Mouse (Mus musculus): ENCODE results near the gene Rps10. TPM values are rescaled to one million over a fixed set of nuclear protein-coding genes. Genes with fewer than 3 reads are reported as not detected.

The Rps10 gene
- total RNA-seq, 2 experiments from 2014 or later, result 476 to 516 TPM

DNA sequence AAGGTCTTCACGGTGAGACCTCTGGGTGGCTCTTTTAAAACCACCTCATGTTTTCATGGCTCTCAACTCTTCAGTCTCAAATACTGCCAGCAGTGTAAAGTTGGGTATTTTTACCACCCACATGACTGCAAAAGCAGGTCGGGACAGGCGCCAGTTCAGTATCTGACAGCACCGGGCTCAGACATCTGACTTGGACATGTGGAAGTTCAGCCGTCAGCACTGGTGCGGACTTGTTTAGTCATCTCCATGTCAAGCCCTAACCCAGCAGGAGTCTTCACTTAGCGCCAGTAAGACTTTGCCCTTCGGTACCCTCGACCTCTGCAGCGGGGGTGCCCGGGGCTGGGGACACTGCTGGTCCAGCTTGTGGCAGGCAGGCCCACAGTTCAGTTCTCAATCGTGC, 49.2 kb downstream of the Rps10 start:
- intact Hi-C loops (cut with DNase I), result loop anchor here (2.0 to 5.0 kb wide), 2 partner anchors 20 to 35 kb away; partner anchors contain the start of gene Nudt3

GRCm38 (mm10) chr17:27586661-27587060, 49.8 kb downstream of the Rps10 start:
- DNase-seq (ENCODE audit: low spot score), result no peak
- intact Hi-C loops (cut with DNase I), result loop anchor here (2.0 to 5.0 kb wide), 2 partner anchors 20 to 36 kb away; partner anchors contain the start of gene Nudt3

More for the DNA sequence above, 49.2 kb downstream of the Rps10 start:
- peak; percentile 25 for DNase-seq (ENCODE audit: low spot score)

DNA sequence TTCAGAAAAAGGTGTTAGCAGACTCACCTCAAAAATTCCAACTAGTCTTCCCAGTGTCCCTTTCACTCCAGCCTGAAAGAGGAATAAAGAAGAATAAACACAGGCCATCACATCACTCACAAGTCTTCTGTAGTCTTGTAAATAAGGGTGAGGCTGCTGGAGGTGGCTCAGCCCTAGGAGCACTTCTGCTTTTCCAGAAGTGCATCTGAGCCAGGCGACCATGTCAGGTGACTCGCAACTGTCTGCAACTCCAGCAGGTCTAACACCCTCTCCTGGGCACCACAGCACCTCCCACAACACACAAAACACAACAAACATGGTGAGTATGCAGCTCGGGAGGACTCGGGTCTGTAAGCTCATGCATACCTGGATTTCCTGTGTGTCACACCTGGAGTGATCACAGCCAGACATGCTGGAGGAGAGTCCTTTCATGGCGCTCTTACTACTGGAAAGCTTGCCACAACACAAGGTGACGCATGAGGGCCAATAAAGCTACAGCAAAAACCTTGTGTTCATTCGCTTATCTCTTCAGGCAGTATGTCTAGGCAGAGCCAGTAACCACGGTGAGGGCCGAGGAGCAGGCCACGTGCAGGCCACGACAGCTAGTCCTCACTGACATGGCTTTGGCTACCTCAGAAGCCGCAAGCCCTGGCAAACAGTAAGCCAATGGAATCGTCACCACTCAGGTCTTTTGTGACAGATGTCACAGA, 53.1 kb downstream of the Rps10 start:
- intact Hi-C loops (cut with DNase I), result no loop called here

More for the DNA sequence above, 53.1 kb downstream of the Rps10 start:
- DNase-seq (ENCODE audit: low spot score), result no peak

Other genes with a start within 250 kb of the Rps10 start
- gene Grm4, start 115.3 kb downstream of the Rps10 start, total RNA-seq (2021), result under 1 TPM; 0.11 to 0.44 TPM
- gene Hmga1, start 80.2 kb downstream of the Rps10 start, total RNA-seq (2021), result 10 to 100 TPM; 35.2 to 42.0 TPM
- gene AI413582, start 70.9 kb downstream of the Rps10 start, total RNA-seq (2021), result 1 to 10 TPM; 7.3 to 7.7 TPM
- 100 to 1,000 TPM; 343 TPM for gene Nudt3, start 13.2 kb downstream of the Rps10 start, total RNA-seq (2021)
- under 1 TPM in 1 of 2 experiments, not detected in 1; 0.94 TPM for gene RPS10-NUDT3, start 1.4 kb downstream of the Rps10 start, total RNA-seq (2021)
- under 1 TPM; 0.25 to 0.62 TPM for gene Pacsin1, start 18.8 kb upstream of the Rps10 start, total RNA-seq (2021)
- gene Spdef, start 92.3 kb upstream of the Rps10 start, total RNA-seq (2021), result not detected
- 100 to 1,000 TPM; 133 to 137 TPM for gene D17Wsu92e, start 184.0 kb upstream of the Rps10 start, total RNA-seq (2021)
- 10 to 100 TPM; 59.9 to 60.7 TPM for gene Snrpc, start 201.5 kb upstream of the Rps10 start, total RNA-seq (2021)
- 10 to 100 TPM; 14.0 to 14.8 TPM for gene Uhrf1bp1, start 219.8 kb upstream of the Rps10 start, total RNA-seq (2021)